Mouse (Mus musculus): ENCODE data around the gene Slc6a21. TPM values are rescaled to one million over a fixed set of nuclear protein-coding genes. Genes with fewer than 3 reads are reported as not detected.

Slc6a21 gene
- not detected in 2 replicates for polyA plus RNA-seq (2015; fragmentation: Nextera tagmentation; extraction: Ambion mirVana)

DNA sequence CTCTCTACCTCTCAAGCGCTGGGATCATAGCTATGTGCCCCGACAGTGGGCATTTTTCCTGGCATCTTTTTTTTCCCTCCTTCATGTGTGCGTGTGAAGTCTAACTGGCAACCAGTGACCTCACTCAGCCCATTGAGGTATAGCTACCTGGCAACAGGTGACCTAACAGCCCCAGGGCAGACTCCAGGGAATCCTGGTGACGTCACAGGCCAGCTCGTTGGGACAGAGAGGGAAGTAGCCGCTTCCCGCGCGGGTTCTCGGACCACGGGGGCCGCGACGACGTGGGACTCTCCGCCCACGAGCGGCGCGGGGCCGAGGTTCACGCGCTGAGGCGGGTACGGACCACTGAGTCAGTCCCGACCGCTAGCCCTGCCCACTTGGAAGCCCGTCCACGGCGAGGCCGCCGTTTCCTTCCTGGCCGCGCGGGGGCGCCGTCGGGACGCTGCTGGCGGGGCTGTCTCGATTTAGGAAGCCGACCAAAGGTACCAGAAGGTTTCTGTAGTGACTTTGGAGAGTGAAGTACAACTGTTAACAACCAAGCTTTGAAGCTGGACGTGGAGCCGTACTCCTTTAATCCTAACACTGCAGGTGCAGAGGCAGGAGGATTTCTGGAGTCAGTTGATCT lies at the start of gene Slc6a21:
Gene Slc6a21 (plus strand): TSS at position 378 of the 625 bp plus-strand sequence.

DNA sequence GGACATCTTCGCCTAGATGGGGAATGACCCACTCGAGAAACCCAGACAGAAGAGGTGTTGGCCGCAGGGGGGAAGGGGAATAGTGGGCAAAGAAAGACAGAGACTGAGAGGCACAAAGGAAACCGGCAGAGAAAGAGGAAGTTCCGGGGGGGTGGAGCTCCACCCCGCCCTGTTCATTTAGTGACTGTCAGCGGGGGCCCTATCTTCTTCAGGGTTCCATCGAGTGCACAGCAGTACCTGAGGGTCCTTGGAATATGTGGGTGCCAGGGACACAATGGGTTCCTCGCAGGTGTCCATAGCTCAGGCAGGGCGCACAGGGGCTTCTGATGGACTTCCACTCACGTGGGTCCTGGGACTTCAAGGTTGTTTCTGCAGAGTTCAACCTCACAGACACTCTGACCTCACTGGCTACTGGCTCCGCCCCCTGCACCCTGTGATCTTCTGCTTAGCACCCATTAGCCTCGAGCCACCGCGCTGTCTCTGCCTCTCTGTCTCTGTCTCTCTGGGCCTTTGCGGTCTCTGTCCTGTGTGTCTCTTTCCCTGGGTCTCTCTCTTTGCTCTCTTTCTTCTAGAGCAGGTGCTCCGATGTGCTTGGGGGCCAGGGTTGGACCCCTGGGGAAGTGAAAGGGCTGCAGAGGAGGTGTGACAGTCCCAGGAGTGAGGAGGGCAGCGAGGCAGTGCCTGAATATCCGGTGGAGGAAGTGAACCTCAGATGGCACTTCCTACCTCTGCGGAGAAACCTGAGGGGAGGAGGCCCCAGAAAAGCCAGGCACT lies 38.4 kb upstream of the Slc6a21 start, which contains the start of gene Cd37:
Gene Cd37 (minus strand): TSS at position 393 of the 774 bp plus-strand sequence.

DNA sequence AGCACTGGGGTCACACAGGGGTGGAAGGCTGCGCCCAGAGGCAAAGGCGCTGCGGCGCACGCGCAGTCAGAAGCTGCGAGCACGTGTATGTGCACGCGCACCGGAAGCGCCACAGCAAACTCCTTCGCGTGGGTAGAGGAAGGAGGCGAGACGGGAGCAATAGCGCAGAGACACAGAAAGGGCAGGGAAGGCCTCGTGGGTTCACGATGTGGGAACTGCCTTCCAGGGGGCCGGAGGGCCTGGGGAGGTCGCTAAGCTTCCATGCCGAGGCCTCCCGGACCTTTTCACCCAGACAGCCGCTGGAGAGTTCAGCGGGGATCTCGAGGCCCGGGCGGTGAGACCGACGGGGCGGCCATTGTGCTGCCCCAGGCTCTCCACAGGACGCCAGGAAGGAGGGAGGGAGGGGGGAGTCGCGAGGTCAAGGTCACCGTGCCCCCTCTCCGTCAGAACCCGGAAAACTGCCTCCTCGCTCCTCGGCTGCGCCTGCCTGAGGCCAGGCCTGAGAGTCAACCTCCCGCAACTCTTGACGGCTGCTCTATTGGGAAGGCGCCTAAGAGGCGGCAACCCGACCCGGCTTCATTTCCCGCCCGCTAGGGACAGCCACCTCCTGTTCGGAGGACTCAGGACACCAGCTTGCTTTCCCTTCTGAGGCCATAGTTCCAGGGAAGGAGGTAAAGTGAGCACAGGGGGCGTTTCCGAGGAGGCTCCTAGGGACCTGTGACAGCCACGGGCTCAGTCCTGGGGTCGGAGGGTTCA lies 36.5 kb upstream of the Slc6a21 start, which contains the start of gene Slc6a16:
Gene Slc6a16 (plus strand): TSS at position 453 of the 756 bp plus-strand sequence.

DNA sequence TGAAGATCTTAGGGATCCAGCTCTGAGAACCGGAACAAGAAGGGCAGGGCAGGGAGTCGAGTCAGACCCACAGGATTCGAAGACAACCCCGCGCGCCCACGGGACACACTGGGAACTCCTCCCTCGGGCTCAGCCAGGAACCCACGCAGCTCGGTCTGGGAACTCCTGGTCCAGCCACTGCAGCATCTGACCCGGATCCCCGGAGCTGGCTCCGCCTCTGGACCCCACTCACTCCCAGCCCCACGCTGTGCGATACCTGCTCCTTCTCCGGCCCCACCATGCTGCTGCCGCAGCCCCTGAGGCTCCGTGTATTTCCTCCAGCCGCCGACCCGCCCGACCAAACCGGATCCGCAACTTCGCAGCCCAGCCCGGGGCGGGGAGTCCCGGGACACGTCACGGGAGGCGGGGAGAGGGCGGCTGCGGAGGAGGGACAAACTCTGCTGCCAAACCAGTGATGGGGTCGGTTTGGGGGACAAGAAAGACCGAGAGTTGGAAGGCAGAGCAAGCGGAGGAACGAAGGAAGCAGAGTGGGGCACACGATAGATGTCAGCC lies 56.2 kb downstream of the Slc6a21 start, which contains the start of gene Trpm4:
Gene Trpm4 (minus strand): TSS at position 350 of the 552 bp plus-strand sequence.

DNA sequence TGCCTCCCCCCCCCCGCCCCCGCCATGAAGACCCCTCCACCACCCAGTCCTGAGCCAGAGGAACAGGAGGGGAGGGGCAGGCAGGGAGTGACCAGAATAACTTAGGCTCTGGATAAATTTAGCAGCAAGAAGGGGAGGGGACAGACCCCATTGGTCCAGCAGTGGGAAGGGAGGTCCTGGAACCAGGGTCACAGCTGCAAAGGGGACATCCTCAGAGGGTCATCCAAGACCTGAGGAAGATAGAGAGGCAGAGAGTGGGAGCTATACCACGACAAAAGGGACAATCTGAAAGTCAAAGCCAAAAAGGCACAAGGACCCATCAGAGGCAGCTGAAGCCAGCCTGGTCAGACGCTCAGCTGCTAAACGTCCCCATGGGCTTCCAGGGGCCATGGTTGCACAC lies 57.7 kb downstream of the Slc6a21 start, which contains the start of gene Hrc:
Gene Hrc (plus strand): TSS at position 235 of the 400 bp plus-strand sequence.

Other genes starting within 250 kb of the Slc6a21 start
- gene Prr12, start 224.6 kb upstream of the Slc6a21 start, polyA plus RNA-seq (2015; fragmentation: Nextera tagmentation; extraction: Ambion mirVana), result 4.3 and 5.6 TPM in 2 replicates
- gene Nosip, start 215.1 kb upstream of the Slc6a21 start, polyA plus RNA-seq (2015; fragmentation: Nextera tagmentation; extraction: Ambion mirVana), result 33.7 and 38.6 TPM in 2 replicates
- 22.6 and 23.4 TPM in 2 replicates for gene Prrg2, start 214.8 kb upstream of the Slc6a21 start, polyA plus RNA-seq (2015; fragmentation: Nextera tagmentation; extraction: Ambion mirVana)
- gene Rcn3, start 185.3 kb upstream of the Slc6a21 start, polyA plus RNA-seq (2015; fragmentation: Nextera tagmentation; extraction: Ambion mirVana), result 345 and 360 TPM in 2 replicates
- 134 and 152 TPM in 2 replicates for gene Fcgrt, start 173.7 kb upstream of the Slc6a21 start, polyA plus RNA-seq (2015; fragmentation: Nextera tagmentation; extraction: Ambion mirVana)
- 1,079 and 1,156 TPM in 2 replicates for gene Rps11, start 153.1 kb upstream of the Slc6a21 start, polyA plus RNA-seq (2015; fragmentation: Nextera tagmentation; extraction: Ambion mirVana)
- 1,221 and 1,252 TPM in 2 replicates for gene Rpl13a, start 148.8 kb upstream of the Slc6a21 start, polyA plus RNA-seq (2015; fragmentation: Nextera tagmentation; extraction: Ambion mirVana)
- 0.22 and 0.60 TPM in 2 replicates for gene Gm45713, start 141.3 kb upstream of the Slc6a21 start, polyA plus RNA-seq (2015; fragmentation: Nextera tagmentation; extraction: Ambion mirVana)
- 3.5 and 4.9 TPM in 2 replicates for gene Flt3l, start 141.1 kb upstream of the Slc6a21 start, polyA plus RNA-seq (2015; fragmentation: Nextera tagmentation; extraction: Ambion mirVana)
- gene Pih1d1, start 123.2 kb upstream of the Slc6a21 start, polyA plus RNA-seq (2015; fragmentation: Nextera tagmentation; extraction: Ambion mirVana), result 52.0 and 54.3 TPM in 2 replicates
- 19.3 and 21.1 TPM in 2 replicates for gene Aldh16a1, start 122.9 kb upstream of the Slc6a21 start, polyA plus RNA-seq (2015; fragmentation: Nextera tagmentation; extraction: Ambion mirVana)
- 0.08 TPM in 1 of 2 replicates, not detected in the other for gene Slc17a7, start 113.6 kb upstream of the Slc6a21 start, polyA plus RNA-seq (2015; fragmentation: Nextera tagmentation; extraction: Ambion mirVana)
- gene Gfy, start 97.9 kb upstream of the Slc6a21 start, polyA plus RNA-seq (2015; fragmentation: Nextera tagmentation; extraction: Ambion mirVana), result not detected in 2 replicates
- not detected in 2 replicates for gene Pth2, start 96.5 kb upstream of the Slc6a21 start, polyA plus RNA-seq (2015; fragmentation: Nextera tagmentation; extraction: Ambion mirVana)
- gene Ccdc155, start 72.6 kb upstream of the Slc6a21 start, polyA plus RNA-seq (2015; fragmentation: Nextera tagmentation; extraction: Ambion mirVana), result 0.26 and 0.35 TPM in 2 replicates
- 13.9 and 16.5 TPM in 2 replicates for gene Dkkl1, start 65.4 kb upstream of the Slc6a21 start, polyA plus RNA-seq (2015; fragmentation: Nextera tagmentation; extraction: Ambion mirVana)
- gene Tead2, start 61.8 kb upstream of the Slc6a21 start, polyA plus RNA-seq (2015; fragmentation: Nextera tagmentation; extraction: Ambion mirVana), result 39.4 and 41.4 TPM in 2 replicates
- 4.2 and 18.7 TPM in 2 replicates for gene Cd37, start 38.4 kb upstream of the Slc6a21 start, polyA plus RNA-seq (2015; fragmentation: Nextera tagmentation; extraction: Ambion mirVana)
- gene Slc6a16, start 36.4 kb upstream of the Slc6a21 start, polyA plus RNA-seq (2015; fragmentation: Nextera tagmentation; extraction: Ambion mirVana), result not detected in 2 replicates
- gene Trpm4, start 56.3 kb downstream of the Slc6a21 start, polyA plus RNA-seq (2015; fragmentation: Nextera tagmentation; extraction: Ambion mirVana), result 17.6 and 18.0 TPM in 2 replicates
- 0.17 and 0.27 TPM in 2 replicates for gene Hrc, start 57.8 kb downstream of the Slc6a21 start, polyA plus RNA-seq (2015; fragmentation: Nextera tagmentation; extraction: Ambion mirVana)
- gene Ppfia3, start 89.5 kb downstream of the Slc6a21 start, polyA plus RNA-seq (2015; fragmentation: Nextera tagmentation; extraction: Ambion mirVana), result 0.91 and 2.1 TPM in 2 replicates
- gene Lin7b, start 93.1 kb downstream of the Slc6a21 start, polyA plus RNA-seq (2015; fragmentation: Nextera tagmentation; extraction: Ambion mirVana), result 23.4 and 26.6 TPM in 2 replicates
- gene Snrnp70, start 118.2 kb downstream of the Slc6a21 start, polyA plus RNA-seq (2015; fragmentation: Nextera tagmentation; extraction: Ambion mirVana), result 81.3 and 94.3 TPM in 2 replicates
- gene Kcna7, start 128.1 kb downstream of the Slc6a21 start, polyA plus RNA-seq (2015; fragmentation: Nextera tagmentation; extraction: Ambion mirVana), result 0.28 TPM in 1 of 2 replicates, not detected in the other
- gene Ntf5, start 136.2 kb downstream of the Slc6a21 start, polyA plus RNA-seq (2015; fragmentation: Nextera tagmentation; extraction: Ambion mirVana), result 3.9 and 4.3 TPM in 2 replicates
- gene Lhb, start 143.3 kb downstream of the Slc6a21 start, polyA plus RNA-seq (2015; fragmentation: Nextera tagmentation; extraction: Ambion mirVana), result not detected in 2 replicates
- gene Gys1, start 157.3 kb downstream of the Slc6a21 start, polyA plus RNA-seq (2015; fragmentation: Nextera tagmentation; extraction: Ambion mirVana), result 58.4 and 71.6 TPM in 2 replicates
- gene Ruvbl2, start 160.6 kb downstream of the Slc6a21 start, polyA plus RNA-seq (2015; fragmentation: Nextera tagmentation; extraction: Ambion mirVana), result 42.6 and 47.1 TPM in 2 replicates
- 3,306 and 5,466 TPM in 2 replicates for gene Ftl1, start 182.4 kb downstream of the Slc6a21 start, polyA plus RNA-seq (2015; fragmentation: Nextera tagmentation; extraction: Ambion mirVana)
- 169 and 185 TPM in 2 replicates for gene Bax, start 189.4 kb downstream of the Slc6a21 start, polyA plus RNA-seq (2015; fragmentation: Nextera tagmentation; extraction: Ambion mirVana)
- gene Tulp2, start 204.4 kb downstream of the Slc6a21 start, polyA plus RNA-seq (2015; fragmentation: Nextera tagmentation; extraction: Ambion mirVana), result 0.48 and 0.69 TPM in 2 replicates
- gene Gm45808, start 209.3 kb downstream of the Slc6a21 start, polyA plus RNA-seq (2015; fragmentation: Nextera tagmentation; extraction: Ambion mirVana), result not detected in 2 replicates
- gene Dhdh, start 211.3 kb downstream of the Slc6a21 start, polyA plus RNA-seq (2015; fragmentation: Nextera tagmentation; extraction: Ambion mirVana), result 2.6 and 3.0 TPM in 2 replicates
- gene Nucb1, start 232.9 kb downstream of the Slc6a21 start, polyA plus RNA-seq (2015; fragmentation: Nextera tagmentation; extraction: Ambion mirVana), result 170 and 174 TPM in 2 replicates
- gene Ppp1r15a, start 248.8 kb downstream of the Slc6a21 start, polyA plus RNA-seq (2015; fragmentation: Nextera tagmentation; extraction: Ambion mirVana), result 18.5 and 26.0 TPM in 2 replicates
- 2.5 and 2.8 TPM in 2 replicates for gene Plekha4, start 248.8 kb downstream of the Slc6a21 start, polyA plus RNA-seq (2015; fragmentation: Nextera tagmentation; extraction: Ambion mirVana)